Comparison of ENCODE assay signal across 8 mouse cellular contexts in genomic region chr9:121383180-121383586, GRCm38 (mm10).
A peak's percentile ranks its signal among the peaks of the same experiment; 100 is the strongest.
DNase-seq lines count a peak whose midpoint lies in the region; ATAC-seq and TF ChIP-seq lines count a peak whose summit lies in the region.
"Had no signal": no experiment of that assay in that cellular context is flagged by ENCODE, and none has a peak within 500 bp of the region (broad histone marks: within the 10 kb centered on the region; RNA-seq: fewer than 3 reads in every experiment).

No protein-coding gene starts in this region.

- peaks cover 33% of the 10 kb centered on the region for H3K4me1 ChIP-seq in liver, adult 2 months (ENCODE audit: control insufficient read depth, insufficient read depth, low read length)
- H3K4me1 ChIP-seq in liver, embryonic 11.5 days (replicated peaks; ENCODE audit: control insufficient read depth, insufficient read depth, low read length): peaks cover 9% of the 10 kb centered on the region

- no peak overlapping the region for H3K4me2 ChIP-seq in liver, embryonic 11.5 days
- H3K4me2 ChIP-seq: stomach, embryonic 15.5 days had no signal

- peak; percentile 94 for DNase-seq in liver, adult 2 months (ENCODE audit: extremely low read depth, low read depth, low spot score)
- no peak for DNase-seq in liver, embryonic 11.5 days (ENCODE audit: low spot score)
- DNase-seq in cerebellum, postnatal 25 days: peak; percentile 90 to 94
- DNase-seq in kidney, adult 9 months: peak; percentile 88
- peak; percentile 88 for DNase-seq in retina, postnatal 1 day
- DNase-seq in thymus, postnatal 25 days: no peak

- no peaks in the 10 kb centered on the region for H3K9me3 ChIP-seq in liver, embryonic 11.5 days (ENCODE audit: control insufficient read depth, low read length)
- H3K9me3 ChIP-seq: stomach, embryonic 15.5 days had no signal

- TF ChIP-seq CTCF in liver, adult 2 months (IDR thresholded peaks at IDR 0.05; ENCODE audit: low read depth, low read length): no peak

- peak overlapping the region; percentile 92 for H3K27ac ChIP-seq in liver, adult 2 months (replicated peaks; ENCODE audit: insufficient read depth, low read depth, low read length)
- H3K27ac ChIP-seq in liver, embryonic 11.5 days (ENCODE audit: low read depth, low read length): no peak overlapping the region
- H3K27ac ChIP-seq: stomach, embryonic 15.5 days had no signal

- peak; percentile 49; the same call in 1 of the 2 replicates for TF ChIP-seq POLR2A in liver, adult 2 months (IDR thresholded peaks at IDR 0.05; ENCODE audit: extremely low read depth, insufficient read depth, low read length)

- peak overlapping the region; percentile 55 for H3K4me3 ChIP-seq in liver, adult 2 months (ENCODE audit: insufficient read depth, low read depth, low read length)
- no peak overlapping the region for H3K4me3 ChIP-seq in liver, embryonic 11.5 days (ENCODE audit: low read depth, low read length)
- H3K4me3 ChIP-seq: stomach, embryonic 15.5 days had no signal

- H3K27me3 ChIP-seq in liver, adult 2 months (ENCODE audit: control insufficient read depth, insufficient read depth, low read length): no peaks in the 10 kb centered on the region
- no peaks in the 10 kb centered on the region for H3K27me3 ChIP-seq in liver, embryonic 11.5 days (replicated peaks; ENCODE audit: control insufficient read depth, insufficient read depth, low read length)
- H3K27me3 ChIP-seq: stomach, embryonic 15.5 days had no signal

- ATAC-seq in liver, embryonic 11.5 days (replicated peaks; ENCODE audit: low FRiP score): no peak
- no peak for ATAC-seq in CD4-positive, CD25-positive, alpha-beta regulatory T cell, adult 4 months

- 23% methylated on average over 9 of the region's 9 CpGs for WGBS in liver, adult 2 months
- 87% methylated on average over 9 of the region's 9 CpGs for WGBS in liver, embryonic 11.5 days

- no peaks in the 10 kb centered on the region for H3K36me3 ChIP-seq in liver, adult 2 months (ENCODE audit: control insufficient read depth, insufficient read depth, low read length)
- H3K36me3 ChIP-seq in liver, embryonic 11.5 days (ENCODE audit: control insufficient read depth, insufficient read depth, low read length): no peaks in the 10 kb centered on the region
- H3K36me3 ChIP-seq: stomach, embryonic 15.5 days had no signal

- H3K79me2 ChIP-seq in liver, adult 2 months (ENCODE audit: control insufficient read depth, insufficient read depth, low read length): peaks cover 46% of the 10 kb centered on the region

- peak overlapping the region; percentile 66 for H3K9ac ChIP-seq in liver, adult 2 months (ENCODE audit: low read depth, low read length)
- no peak overlapping the region for H3K9ac ChIP-seq in liver, embryonic 11.5 days (ENCODE audit: low read depth, low read length)
- H3K9ac ChIP-seq: stomach, embryonic 15.5 days had no signal

Comparison
In these comparisons a context has a peak if more than half of its experiments do, and no peak if none do; other contexts are left out.
1. DNase-seq: peak in liver, adult 2 months (single experiment), cerebellum, postnatal 25 days (2 of 2), kidney, adult 9 months (single experiment) and retina, postnatal 1 day (single experiment); none in liver, embryonic 11.5 days (single experiment) and thymus, postnatal 25 days (single experiment).